Mouse (Mus musculus): ENCODE measurements at regions not wholly inside any gene's neighbourhood (a gene's known extent, or its start where the extent isn't known, plus 50 kb on each side); places are given as distances from the start of the nearest gene placed in this dataset.
A peak's percentile ranks its signal among the peaks of the same experiment; 100 is the strongest.

DNA sequence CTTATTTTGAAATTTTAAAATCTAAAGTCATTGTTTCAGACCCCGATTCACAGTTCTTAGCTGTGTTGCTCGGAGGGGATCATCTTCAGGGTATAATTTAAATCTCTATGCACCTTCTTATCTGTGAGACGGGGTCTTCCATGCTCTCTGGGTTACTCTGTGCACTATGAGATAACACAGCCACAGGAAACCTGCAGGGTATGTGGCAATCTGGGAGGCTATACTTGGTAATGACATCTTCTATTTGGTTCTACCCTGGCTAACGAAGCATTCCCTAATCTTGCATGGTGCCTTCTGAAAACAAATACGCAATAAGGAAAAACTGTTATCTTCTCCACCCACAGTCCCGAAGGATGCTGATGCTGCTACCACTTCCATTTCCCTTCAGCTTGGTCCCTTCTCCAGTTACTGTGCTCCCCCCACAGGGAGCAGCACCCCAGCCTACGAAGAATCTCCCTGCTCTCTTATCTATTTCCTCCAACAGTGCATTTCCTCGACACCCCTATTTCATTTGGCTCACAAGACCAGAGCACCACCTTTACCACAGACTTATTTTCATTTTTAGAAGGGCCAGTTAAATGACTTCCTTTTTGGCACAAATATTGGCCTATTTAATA is 378.2 kb downstream of the Gm9195 start:
- DNase-seq (ENCODE audit: extremely low spot score, low read depth, low spot score): no peak

DNA sequence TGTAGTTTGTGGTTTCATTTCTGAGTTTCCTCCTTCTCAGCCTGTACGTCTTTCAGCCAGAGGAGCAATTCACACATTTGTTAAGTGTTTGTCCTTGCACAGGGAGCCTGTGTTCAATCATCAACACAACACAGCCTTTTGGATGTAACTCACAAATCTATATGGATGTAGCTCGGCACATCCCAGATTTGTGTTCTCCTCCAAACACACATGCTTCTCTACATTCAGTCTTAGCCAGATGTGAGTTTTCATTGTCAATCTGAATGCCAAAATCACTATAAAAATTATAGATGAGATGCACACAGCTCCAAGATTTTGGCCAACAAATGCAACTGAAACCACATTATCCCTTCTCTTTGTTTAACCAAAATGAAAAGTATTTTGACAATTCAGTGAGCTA is 380.9 kb downstream of the Gm9195 start:
- DNase-seq (ENCODE audit: extremely low spot score, low read depth, low spot score): no peak

DNA sequence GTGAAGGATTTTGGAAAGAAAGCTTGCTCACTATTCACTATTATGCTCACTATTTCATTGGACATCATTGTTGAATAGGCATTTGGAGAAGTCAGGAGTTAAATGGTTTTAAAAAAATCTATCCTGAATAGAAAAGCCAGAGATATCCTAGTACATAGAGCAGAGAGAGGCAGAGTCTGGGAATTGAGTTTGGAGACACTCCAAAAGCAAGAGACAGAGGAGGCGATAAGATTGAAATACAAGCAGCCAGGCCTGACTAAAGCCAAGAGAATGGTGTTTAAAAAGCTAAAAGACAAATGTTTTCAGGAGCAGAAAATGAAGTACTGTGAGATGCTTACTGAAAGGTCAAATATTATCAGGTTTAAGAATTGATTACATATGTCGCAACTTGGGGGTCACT is 400.1 kb downstream of the Gm9195 start:
- DNase-seq (ENCODE audit: extremely low spot score, low read depth, low spot score): no peak

DNA sequence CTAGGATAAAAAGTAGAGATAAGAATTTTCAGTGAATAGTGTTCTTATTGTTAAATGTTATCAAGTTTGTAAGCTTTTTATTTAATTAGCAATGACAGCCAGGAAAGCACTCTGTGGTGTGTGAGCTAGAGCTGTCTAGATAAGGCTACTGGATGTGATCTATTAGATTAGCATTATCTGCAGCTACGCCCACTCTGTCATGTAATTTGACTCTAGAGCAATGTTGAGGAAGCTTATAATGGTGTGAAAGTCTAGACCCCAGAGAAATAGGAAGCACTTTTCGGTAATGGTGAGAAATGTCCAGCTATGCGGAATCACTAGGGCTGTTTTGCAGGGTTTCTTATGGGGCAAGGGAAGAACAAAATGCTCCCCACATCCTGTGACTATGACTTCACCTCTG is 410.2 kb downstream of the Gm9195 start:
- DNase-seq (ENCODE audit: extremely low spot score, low read depth, low spot score): no peak

DNA sequence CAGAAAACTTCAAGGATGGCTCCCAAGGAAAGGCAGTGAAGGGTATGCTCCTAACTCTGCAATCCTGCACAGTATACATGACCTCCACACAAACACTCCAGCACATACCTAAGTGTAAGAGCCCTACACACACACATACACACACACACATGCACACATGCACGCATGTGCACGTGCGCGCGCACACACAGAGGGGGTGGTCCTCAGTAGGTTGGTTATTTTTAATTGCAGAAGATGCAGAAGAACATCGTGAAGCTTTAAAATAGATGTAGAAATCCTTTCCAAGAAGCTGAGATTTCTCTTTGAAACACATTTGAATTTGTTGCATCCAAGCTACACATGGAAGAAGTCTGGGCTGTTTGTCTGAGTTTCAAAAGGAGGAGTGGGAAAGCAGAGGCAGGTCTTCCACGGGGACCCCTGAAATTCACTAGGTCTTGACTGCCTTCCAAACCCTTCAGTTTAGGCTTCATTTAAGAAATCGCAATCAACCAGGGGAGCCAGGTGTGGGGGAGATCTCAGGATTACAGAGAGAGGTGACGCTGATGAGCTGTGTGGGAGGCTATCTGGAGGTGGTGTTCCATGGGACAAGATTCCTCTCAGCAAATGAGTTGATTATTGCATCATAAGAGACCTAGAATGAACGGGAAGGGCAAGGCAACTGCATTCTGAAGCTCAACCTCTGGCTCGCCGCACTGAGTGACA is 427.4 kb downstream of the Gm9195 start:
- no peak for DNase-seq (ENCODE audit: extremely low spot score, low read depth, low spot score)

DNA sequence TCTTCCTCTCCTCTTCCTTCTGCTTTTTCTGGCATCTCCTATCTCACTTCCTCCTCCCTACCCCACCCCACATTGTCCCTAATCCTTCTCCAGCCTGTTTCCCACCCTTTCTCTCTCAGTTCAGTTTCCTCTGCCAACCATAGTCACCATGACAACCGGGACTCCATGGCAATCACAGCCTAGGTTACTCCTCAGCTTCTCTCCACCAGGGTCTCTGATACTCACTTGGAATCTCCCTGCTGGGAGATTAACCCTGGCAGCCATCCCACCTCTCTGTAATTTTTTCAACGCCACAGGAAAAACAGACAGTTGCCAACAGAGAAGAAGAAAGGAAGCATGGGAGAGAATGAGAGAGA is 448.8 kb downstream of the Gm9195 start:
- no peak for DNase-seq (ENCODE audit: extremely low spot score, low read depth, low spot score)

DNA sequence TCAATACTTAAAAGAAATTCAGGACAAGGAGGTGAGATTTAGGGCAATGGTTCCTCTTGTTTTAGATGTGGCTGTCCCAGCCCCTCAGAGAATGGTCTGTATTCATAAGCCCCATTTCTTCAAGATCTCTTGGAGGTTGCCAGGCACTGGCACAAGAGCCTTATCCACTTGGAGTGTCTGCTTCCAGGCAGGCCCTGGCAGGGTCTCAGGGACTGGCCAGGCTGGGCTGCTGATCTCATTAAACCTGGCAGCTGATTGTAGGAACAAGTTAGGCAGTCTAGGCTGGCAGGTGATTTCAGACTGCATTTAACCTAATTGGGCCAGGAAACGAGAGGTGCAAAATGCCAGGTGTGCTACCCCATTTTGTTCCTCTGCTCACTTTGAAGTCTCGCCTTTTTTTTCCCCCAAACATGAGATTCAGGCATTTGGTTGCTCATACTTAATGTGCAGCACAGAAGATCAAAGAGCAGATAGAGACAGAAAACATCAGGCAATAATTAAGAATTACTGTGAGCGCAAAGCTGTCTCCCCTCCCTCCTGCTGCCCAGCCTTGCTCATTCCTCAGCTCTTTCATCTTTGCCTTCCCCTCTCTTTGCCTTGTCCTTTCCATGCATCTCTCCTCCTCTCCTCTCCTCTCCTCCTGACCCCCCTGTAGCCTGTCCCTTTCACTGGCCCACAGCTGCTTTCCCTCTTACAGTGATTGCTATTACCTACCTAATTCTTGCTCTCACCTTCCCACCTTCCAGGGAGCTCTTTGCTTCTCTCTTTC is 449.3 kb downstream of the Gm9195 start:
- DNase-seq (ENCODE audit: extremely low spot score, low read depth, low spot score): peak; percentile 24

DNA sequence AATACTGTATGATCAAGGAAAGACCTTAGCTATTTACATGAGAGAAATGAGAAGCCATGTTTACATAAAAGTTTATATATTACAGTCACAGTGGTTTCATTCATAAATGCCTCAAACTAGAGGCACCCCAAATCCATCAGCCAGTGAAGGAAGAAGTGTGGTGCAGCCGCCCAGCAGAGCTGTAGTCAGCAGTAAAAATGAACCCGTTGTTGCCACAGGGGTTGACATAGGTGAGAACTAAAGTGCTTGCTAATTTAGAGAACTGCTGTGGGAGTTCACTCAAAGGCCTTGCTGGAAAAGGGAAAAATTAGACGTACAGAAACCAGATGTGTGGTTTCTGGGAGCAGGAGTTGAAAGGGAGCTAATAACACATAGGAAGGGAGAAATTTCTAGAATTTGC is 461.2 kb downstream of the Gm9195 start:
- DNase-seq (ENCODE audit: extremely low spot score, low read depth, low spot score): no peak

DNA sequence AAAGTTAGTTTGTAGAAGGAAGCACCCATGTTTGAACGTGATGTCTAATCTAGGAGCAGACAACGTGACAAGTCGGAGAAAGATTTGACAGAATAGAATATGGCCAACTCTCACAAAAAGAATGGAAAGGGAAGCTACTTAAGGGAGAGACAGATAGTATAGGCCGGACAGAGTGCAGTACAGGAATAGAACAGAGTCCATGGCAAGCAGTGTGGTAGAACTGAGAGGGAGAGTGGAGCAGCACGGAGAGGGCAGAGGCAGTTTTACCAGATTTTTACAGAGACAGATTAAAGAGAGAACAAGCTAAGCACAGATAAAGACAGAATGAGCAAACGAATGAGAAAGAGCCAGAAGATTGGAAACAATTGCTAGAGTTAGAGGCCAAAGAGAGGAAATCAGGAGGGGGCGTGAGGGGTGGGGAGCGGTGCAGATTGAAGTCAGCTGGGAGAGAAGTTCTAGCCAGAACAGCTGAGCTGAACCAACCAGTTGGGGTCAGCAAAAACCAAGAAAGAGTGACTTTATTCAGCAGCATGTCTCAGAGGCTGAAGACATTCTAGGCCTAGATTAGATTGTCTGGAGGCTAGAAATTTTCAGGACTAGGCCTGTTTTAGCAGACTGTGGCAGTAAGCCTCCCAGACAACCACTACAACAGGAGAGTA is 464.1 kb downstream of the Gm9195 start:
- no peak for DNase-seq (ENCODE audit: extremely low spot score, low read depth, low spot score)

DNA sequence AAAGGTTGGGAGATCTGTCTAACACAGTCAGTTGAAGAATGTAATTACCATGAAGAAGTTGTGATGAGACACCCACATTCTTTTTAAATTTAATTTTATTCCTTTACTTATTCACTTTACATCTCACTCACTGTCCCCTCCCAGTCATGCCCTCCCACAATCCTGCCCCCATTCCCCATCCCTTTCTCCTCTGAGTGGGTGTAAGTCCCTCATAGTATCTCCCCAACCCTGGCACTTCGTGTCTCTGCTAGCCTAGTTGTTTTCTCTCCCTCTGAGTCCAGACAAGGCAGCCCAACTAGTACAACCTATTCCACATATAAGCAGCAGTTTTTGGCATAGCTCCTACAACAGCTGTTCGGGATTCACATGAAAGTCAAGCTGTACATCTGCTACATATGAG is 487.3 kb downstream of the Gm9195 start:
- no peak for DNase-seq (ENCODE audit: extremely low spot score, low read depth, low spot score)

DNA sequence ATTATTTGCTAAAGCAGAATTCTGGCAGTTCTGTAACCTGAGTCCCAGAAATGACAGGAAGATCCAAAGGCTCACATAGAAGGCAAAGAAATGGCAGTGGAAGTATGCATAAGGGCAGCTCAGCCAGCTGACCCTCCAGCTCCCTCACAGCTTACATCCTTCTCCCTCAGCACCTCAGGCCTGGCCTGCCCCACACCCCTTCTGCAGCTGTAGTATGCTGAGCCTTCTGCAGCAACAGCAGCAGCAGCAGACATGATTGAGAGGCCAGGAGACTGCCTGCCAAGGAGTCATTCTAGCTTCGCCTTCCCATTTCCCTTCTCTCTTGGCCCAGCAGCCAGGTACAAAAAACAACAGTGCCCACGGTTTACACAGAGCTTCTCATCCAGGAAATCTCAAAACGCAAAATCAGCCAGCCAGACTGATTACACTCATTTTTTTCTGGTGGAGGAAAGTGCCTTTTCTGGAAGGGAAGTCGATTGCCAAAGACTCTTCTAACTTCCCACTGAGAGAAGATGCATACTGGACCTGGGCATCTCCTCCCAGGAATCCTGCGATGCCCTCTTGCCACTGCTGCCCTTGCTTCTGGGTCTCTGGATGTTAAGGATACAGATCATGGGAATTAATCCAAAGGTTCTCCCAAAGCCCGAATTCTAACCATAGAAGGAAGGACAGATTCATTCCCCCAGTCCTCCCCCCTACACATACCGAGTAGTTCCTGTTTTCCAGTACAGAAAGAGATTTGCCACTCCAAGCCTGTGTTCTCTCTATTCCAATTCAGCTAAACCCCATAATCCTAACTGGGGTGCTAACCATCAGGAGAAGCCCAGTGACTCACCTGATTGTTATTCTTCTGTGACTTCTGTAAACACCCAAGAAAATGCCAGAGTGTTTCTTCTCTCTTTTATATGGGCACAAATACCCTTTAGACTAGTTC is 489.2 kb downstream of the Gm9195 start:
- no peak for DNase-seq (ENCODE audit: extremely low spot score, low read depth, low spot score)

DNA sequence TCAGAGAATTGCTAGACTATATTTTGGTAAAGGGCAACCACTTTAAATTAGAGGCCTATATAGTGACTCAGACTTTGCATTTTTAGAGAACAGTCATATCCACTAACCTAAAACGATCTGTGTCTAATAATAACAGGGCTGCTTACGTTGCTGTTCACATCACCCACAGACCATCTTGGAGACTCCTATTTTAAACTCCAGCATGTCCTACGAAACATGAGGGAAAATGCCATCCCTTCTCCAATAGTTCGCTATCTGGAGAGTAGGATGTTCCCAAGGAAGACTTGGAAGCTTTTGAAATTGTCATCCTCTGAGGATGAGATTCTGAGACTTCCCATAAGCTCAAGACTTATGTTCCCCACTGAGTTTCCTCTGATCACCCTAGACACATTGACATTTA is 518.6 kb downstream of the Gm9195 start:
- no peak for DNase-seq (ENCODE audit: extremely low spot score, low read depth, low spot score)

DNA sequence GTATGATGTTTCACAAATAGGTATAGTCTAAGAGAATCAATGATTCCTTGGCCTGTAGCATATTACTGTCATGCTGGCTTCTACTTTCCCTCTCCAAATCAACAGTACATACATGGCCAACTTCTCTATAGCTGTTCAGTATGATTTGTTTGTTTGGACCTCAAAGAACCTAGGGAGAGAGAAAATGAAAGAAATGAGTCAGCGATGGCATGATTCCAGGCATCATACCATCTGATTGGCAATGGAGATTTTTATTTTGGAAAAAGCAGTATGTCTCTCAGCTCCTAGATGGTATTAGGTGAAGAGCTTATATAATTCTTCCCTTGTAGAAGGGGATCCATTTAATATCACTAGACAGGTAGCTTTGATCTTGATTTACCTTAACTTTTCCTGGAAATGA is 519.1 kb downstream of the Gm9195 start:
- no peak for DNase-seq (ENCODE audit: extremely low spot score, low read depth, low spot score)

DNA sequence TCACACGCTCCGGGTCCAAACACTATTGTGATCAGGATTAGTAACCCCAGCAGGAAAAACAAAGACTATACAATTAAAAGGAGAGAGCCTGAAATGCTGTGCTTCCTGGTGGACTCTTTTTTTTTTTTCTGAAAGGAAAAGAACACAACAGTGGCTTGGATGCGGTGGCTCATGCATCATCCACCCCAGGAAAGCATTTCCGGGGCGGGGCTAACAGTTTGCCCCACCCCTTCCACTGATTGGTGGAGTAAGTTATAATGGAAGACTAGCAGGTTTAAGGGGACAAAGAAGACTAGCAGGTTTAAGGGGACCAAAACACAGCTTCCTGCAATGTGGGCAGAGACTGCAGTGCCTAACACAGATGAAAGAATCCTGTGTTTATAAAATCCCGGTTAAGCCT is 524.0 kb downstream of the Gm9195 start:
- DNase-seq (ENCODE audit: extremely low spot score, low read depth, low spot score): no peak

DNA sequence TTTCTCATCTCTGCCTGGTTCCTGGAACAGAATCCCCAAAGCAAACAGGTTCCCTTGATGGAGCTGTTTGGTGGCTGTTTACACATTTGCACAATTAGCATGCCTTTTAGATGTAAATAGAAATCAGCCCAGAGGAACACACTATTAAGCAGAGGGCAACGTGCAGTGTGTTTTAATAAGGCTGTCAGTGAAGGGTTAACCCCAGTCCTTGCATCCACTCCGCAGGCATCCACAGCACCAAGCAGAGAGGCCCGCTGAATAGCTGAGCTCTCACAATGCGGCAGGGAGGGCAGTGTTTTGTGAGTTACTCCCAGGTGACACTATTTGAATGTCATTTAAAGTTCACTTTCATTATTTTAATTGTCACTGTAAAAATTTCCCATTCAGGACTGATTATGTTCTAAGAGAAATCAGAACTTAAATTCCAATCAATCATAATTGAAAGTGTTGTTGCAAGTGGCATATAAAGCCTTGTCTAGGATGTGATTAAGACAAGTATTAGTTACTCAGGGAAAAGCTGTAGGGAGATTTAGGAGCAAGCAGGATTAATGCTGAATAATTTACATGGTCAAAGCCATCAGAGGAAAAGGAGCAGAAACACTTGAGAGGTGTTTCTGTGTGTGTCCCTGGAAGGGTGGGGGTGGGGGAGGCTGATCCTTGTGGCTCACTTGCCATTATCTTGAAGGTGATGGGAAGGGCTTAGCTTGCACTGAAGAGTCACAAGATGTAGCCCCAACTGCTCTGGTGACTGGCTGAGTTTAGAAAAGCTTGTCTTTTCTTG is 528.1 kb downstream of the Gm9195 start:
- DNase-seq (ENCODE audit: extremely low spot score, low read depth, low spot score): no peak

DNA sequence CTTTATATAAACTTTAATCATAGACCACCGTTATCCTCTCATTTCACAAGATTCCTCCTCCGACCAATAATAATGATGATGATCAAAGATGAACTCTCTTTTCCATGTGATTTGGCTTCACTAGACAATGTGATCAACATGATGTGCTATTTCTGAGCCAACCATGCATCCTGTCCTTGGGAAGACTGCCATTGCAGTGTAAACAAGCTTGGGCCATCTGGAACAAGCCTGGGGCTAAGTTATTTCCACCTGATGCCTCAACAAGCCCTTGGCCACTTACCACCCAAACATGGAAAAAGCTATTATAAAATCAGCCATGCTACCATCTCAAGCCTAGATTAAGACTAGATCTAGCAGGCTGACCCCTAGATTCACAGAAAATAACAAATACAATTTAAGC is 542.9 kb downstream of the Gm9195 start:
- no peak for DNase-seq (ENCODE audit: extremely low spot score, low read depth, low spot score)

DNA sequence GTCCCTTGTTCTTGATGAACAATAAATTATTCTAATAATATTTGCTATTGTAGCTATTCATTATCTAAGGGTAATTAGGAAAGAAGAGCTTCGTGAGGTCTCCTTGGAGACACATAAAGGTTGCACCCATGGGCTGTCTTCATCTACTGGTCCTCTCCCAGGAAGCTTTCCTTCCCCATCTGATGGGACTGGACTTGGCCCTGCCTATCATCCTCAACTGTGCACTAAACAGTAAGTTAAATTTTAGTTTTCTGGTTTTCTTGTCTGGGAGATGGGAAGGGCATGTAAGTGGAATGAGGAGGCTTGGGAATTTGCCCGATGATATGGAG is 554.5 kb downstream of the Gm9195 start:
- DNase-seq (ENCODE audit: extremely low spot score, low read depth, low spot score): no peak

DNA sequence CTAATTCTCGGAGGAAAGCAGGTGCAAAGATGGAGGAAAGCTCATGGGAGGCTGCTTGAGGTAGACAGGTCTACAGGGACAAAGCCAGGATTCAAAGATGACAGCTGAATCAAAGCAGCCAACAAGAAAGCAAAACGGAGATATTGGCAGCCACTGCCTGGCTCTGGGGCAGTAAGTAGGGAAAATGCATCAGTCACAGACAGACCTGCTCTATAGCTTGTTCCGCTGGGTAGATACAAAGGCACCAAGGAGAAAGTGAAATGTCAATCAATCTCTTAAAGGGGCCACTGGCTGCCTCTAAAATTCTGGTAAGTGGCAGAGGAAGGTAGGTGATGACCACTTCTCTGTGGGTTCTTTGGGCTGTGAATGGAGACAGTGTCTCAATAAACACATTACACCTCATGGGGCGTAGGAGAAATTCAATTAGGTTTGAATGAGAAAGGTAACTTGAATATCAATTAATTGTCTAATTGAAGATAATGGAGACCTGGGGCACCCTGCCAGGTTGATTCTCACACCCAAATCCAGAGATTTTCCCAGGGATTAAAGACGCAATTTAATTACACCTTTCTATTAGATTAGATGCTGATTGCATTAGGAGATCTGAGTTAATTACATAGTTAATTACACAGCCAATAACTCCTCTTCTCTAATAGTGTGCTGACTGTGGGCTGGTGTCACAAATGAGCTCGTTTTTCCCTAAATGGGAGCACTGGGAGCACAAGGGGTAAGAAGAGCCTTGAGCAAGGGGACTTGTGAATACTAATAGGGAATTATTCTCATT is 555.1 kb downstream of the Gm9195 start:
- no peak for DNase-seq (ENCODE audit: extremely low spot score, low read depth, low spot score)

DNA sequence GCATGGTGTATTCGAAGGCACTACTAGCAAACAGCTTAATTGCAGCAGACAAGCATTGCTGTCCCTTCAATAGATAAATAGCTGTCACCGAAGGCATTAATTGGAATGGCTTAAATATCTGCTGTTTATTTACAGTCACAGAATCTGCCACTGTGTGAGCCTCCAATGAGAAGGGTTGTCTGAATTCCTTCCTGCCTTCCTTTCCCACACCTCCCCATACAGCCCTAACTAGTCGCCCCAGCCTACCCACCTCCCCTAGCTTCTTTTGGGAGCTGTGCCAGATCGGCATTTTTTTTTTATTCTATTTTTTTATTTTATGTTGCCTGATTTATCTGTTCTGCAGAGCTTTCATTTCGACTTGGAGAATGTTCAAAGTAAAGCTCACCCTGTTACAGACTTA is 575.7 kb downstream of the Gm9195 start:
- DNase-seq (ENCODE audit: extremely low spot score, low read depth, low spot score): no peak

All from hindlimb bud, embryonic 11.5 days (tissue).